Comparison of ENCODE assay signal across 26 mouse cellular contexts in the genomic region with DNA sequence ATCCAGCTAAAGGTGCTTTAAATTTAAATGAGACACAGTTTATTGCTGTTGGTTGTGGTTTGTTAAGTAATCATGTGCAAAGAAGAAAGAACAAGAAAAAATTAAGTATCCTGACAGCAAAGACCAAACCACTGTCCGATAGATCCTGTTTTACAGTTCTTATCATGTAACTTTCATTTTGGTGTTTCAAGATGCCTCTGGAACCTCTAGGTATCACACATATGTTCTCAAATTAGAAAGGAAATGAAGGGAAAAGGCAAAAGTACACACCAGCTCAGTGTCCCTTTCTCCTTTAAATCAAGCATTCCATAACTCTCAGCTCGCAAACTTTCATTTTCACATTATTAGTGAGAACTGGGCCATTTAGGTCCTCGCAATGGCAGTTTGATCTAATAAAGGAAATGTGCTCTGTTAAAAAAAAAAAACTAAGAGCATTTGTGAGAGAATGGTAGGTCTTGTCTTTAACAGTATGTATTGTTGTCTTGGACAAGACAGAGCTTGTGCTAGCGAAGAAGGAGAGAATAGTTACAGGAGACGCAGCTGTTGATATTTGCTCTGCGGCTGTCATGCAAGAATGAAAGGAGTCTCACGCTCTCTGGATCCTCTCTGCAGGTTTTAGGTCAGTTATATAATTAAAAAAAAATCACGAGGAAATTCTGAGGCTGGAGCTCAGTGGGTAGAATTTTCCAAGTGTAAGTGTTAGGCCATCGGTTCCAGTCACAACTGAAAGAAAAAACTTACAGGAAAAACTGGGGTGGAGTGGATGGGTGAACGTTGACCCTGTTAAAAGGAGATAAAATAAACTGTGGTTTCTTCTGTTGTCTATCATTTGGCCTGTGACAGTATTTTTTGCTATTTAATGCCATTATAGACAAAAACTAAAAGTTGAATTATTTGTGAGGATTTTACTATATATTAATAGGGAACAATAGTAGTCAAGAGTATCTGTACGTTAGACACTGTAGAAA. TPM values are rescaled to one million over a fixed set of nuclear protein-coding genes. Genes with fewer than 3 reads are reported as not detected.
DNase-seq lines count a peak whose midpoint lies in the region; ATAC-seq and TF ChIP-seq lines count a peak whose summit lies in the region.
"Had no signal": no experiment of that assay in that cellular context is flagged by ENCODE, and none has a peak within 500 bp of the region (broad histone marks: within the 10 kb centered on the region; RNA-seq: fewer than 3 reads in every experiment).

No protein-coding gene starts in this region.

- no peak overlapping the region for H3K27ac ChIP-seq in embryonic facial prominence, embryonic 14.5 days (replicated peaks; ENCODE audit: low read depth, low read length)
- no peak overlapping the region for H3K27ac ChIP-seq in embryonic facial prominence, embryonic 10.5 days (replicated peaks)
- no peak overlapping the region for H3K27ac ChIP-seq in liver, embryonic 14.5 days
- H3K27ac ChIP-seq: forebrain, embryonic 13.5 days; heart, embryonic 15.5 days; hindbrain, embryonic 14.5 days; limb, embryonic 13.5 days; lung, embryonic 15.5 days; midbrain, embryonic 15.5 days had no signal

- ATAC-seq in embryonic facial prominence, embryonic 14.5 days (ENCODE audit: low read depth): no peak
- peak; percentile 79 for ATAC-seq in common myeloid progenitor, adult 5-6 weeks (replicated peaks; ENCODE audit: low read depth, poor library complexity, severe bottlenecking)
- peak; percentile 67; the same call in 1 of the 2 replicates for ATAC-seq in liver, embryonic 14.5 days (ENCODE audit: insufficient read depth)
- ATAC-seq: forebrain, embryonic 13.5 days; inflammation-experienced regulatory T-cells, adult 6 months; midbrain, embryonic 15.5 days had no signal

- no peaks in the 10 kb centered on the region for H3K4me1 ChIP-seq in embryonic facial prominence, embryonic 14.5 days (ENCODE audit: control insufficient read depth, insufficient read depth, low read length)
- no peaks in the 10 kb centered on the region for H3K4me1 ChIP-seq in embryonic facial prominence, embryonic 10.5 days
- 0 out of 4 replicates have a peak, but pooled peaks cover 0 to 2% of the 10 kb centered on the region in 2 experiments for H3K4me1 ChIP-seq in liver, embryonic 14.5 days (replicated peaks; ENCODE audit: control insufficient read depth in 2 of 2, insufficient read depth in 2 of 2, low read length in 1 of 2)
- H3K4me1 ChIP-seq: forebrain, embryonic 13.5 days; heart, embryonic 15.5 days; limb, embryonic 13.5 days; lung, embryonic 15.5 days; midbrain, embryonic 15.5 days had no signal

- 74% methylated on average over 11 of the region's 11 CpGs for WGBS in embryonic facial prominence, embryonic 14.5 days
- 83% methylated on average over 11 of the region's 11 CpGs for WGBS in embryonic facial prominence, embryonic 10.5 days
- WGBS in liver, embryonic 14.5 days (ENCODE audit: insufficient replicate concordance): 51% methylated on average over 11 of the region's 11 CpGs

- H3K9me3 ChIP-seq in embryonic facial prominence, embryonic 14.5 days (ENCODE audit: control insufficient read depth, low read length): no peaks in the 10 kb centered on the region
- no peaks in the 10 kb centered on the region for H3K9me3 ChIP-seq in embryonic facial prominence, embryonic 10.5 days
- H3K9me3 ChIP-seq in liver, embryonic 14.5 days (ENCODE audit: control insufficient read depth, low read length): no peaks in the 10 kb centered on the region
- H3K9me3 ChIP-seq: forebrain, embryonic 13.5 days; heart, embryonic 15.5 days; limb, embryonic 13.5 days; lung, embryonic 15.5 days; midbrain, embryonic 15.5 days had no signal

- no peak overlapping the region for H3K9ac ChIP-seq in embryonic facial prominence, embryonic 14.5 days (ENCODE audit: low read depth, low read length)
- H3K9ac ChIP-seq in liver, embryonic 14.5 days (replicated peaks): no peak overlapping the region
- H3K9ac ChIP-seq: forebrain, embryonic 13.5 days; heart, embryonic 15.5 days; hindbrain, embryonic 14.5 days; limb, embryonic 13.5 days; lung, embryonic 15.5 days; midbrain, embryonic 15.5 days had no signal

- peak; percentile 22; the same call in 1 of the 2 replicates for TF ChIP-seq EP300 in liver, embryonic 14.5 days (IDR thresholded peaks at IDR 0.05; ENCODE audit: low read depth)

- H3K27me3 ChIP-seq in embryonic facial prominence, embryonic 14.5 days (replicated peaks; ENCODE audit: control insufficient read depth, insufficient read depth, low read length): no peaks in the 10 kb centered on the region
- H3K27me3 ChIP-seq in embryonic facial prominence, embryonic 10.5 days (replicated peaks; ENCODE audit: low read depth, poor library complexity, severe bottlenecking): no peaks in the 10 kb centered on the region
- no peaks in the 10 kb centered on the region for H3K27me3 ChIP-seq in liver, embryonic 14.5 days (ENCODE audit: control insufficient read depth, insufficient read depth, low read length)
- H3K27me3 ChIP-seq: forebrain, embryonic 13.5 days; heart, embryonic 15.5 days; limb, embryonic 13.5 days; lung, embryonic 15.5 days; midbrain, embryonic 15.5 days had no signal

- H3K4me3 ChIP-seq in embryonic facial prominence, embryonic 14.5 days (ENCODE audit: low read depth, low read length): no peak overlapping the region
- H3K4me3 ChIP-seq in embryonic facial prominence, embryonic 10.5 days: no peak overlapping the region
- H3K4me3 ChIP-seq in liver, embryonic 14.5 days (ENCODE audit: insufficient read depth in 1 of 2, low read depth in 2 of 2, low read length in 2 of 2): no peak overlapping the region
- H3K4me3 ChIP-seq: forebrain, embryonic 13.5 days; heart, embryonic 15.5 days; limb, embryonic 13.5 days; lung, embryonic 15.5 days; midbrain, embryonic 15.5 days had no signal

- DNase-seq in embryonic facial prominence, embryonic 14.5 days (ENCODE audit: low spot score): peak; percentile 23
- no peak for DNase-seq in embryonic facial prominence, embryonic 10.5 days (ENCODE audit: low spot score)
- no peak for DNase-seq in liver, embryonic 14.5 days (ENCODE audit: low read depth in 3 of 3, low spot score in 3 of 3)
- DNase-seq in lung, adult 18-20 months: no peak
- DNase-seq in right cerebral cortex, postnatal 10 days (ENCODE audit: low spot score in 2 of 2): no peak
- DNase-seq in retina, embryonic 14.5 days (ENCODE audit: low spot score): no peak
- DNase-seq: adrenal gland, postnatal 10 days; cerebellum, adult 8-10 months; heart, postnatal 4 days; kidney, adult 8-10 months; kidney, postnatal 14 days; lung, postnatal 36 days; right cerebral cortex, adult 18-20 months; thymus, adult 18-20 months; thymus, postnatal 36 days had no signal

- no peak overlapping the region for H3K4me2 ChIP-seq in embryonic facial prominence, embryonic 14.5 days (ENCODE audit: low read depth, low read length)
- H3K4me2 ChIP-seq in liver, embryonic 14.5 days (ENCODE audit: low read depth): peak overlapping the region; percentile 41
- H3K4me2 ChIP-seq: forebrain, embryonic 13.5 days; heart, embryonic 15.5 days; hindbrain, embryonic 14.5 days; limb, embryonic 13.5 days; lung, embryonic 15.5 days; midbrain, embryonic 15.5 days had no signal

- no peak for TF ChIP-seq CTCF in liver, embryonic 14.5 days (IDR thresholded peaks at IDR 0.05; ENCODE audit: low read depth)

- H3K36me3 ChIP-seq in embryonic facial prominence, embryonic 14.5 days (ENCODE audit: control insufficient read depth, insufficient read depth, low read length): no peaks in the 10 kb centered on the region
- no peaks in the 10 kb centered on the region for H3K36me3 ChIP-seq in embryonic facial prominence, embryonic 10.5 days (replicated peaks)
- H3K36me3 ChIP-seq in liver, embryonic 14.5 days (replicated peaks; ENCODE audit: control insufficient read depth, insufficient read depth, low read depth): no peaks in the 10 kb centered on the region
- H3K36me3 ChIP-seq: heart, embryonic 15.5 days; limb, embryonic 13.5 days; lung, embryonic 15.5 days; midbrain, embryonic 15.5 days had no signal

RNA-seq across cellular contexts. Expression of gene Clca3a1, which starts 24.7 kb away (rescaled TPM):
- polyA plus RNA-seq in embryonic facial prominence, embryonic 14.5 days (2014; fragmentation: Nextera tagmentation; extraction: Ambion mirVana): 1.9 TPM in 2 replicates
- not detected in 2 replicates for polyA plus RNA-seq in embryonic facial prominence, embryonic 10.5 days (2016; fragmentation: Nextera tagmentation; extraction: Ambion mirVana)
- total RNA-seq in common myeloid progenitor, adult 5-6 weeks (2017): 8.3 and 8.6 TPM in 2 replicates
- 4.0 and 5.4 TPM in 2 replicates for polyA plus RNA-seq in liver, embryonic 14.5 days (2012; rRNA removed)
- 3.0 and 4.2 TPM in 2 replicates for polyA plus RNA-seq in liver, embryonic 14.5 days (2014; fragmentation: Nextera tagmentation; extraction: Ambion mirVana)
- polyA plus RNA-seq: inflammation-experienced regulatory T-cells, adult 6 months had no signal

RNA-seq across cellular contexts. Expression of gene Clca3a2, which starts 33.8 kb away (rescaled TPM):
- 0.51 and 1.4 TPM in 2 replicates for polyA plus RNA-seq in embryonic facial prominence, embryonic 14.5 days (2014; fragmentation: Nextera tagmentation; extraction: Ambion mirVana)
- not detected in 2 replicates for polyA plus RNA-seq in embryonic facial prominence, embryonic 10.5 days (2016; fragmentation: Nextera tagmentation; extraction: Ambion mirVana)
- total RNA-seq in common myeloid progenitor, adult 5-6 weeks (2017): not detected in 2 replicates
- polyA plus RNA-seq in liver, embryonic 14.5 days (2012; rRNA removed): not detected in 2 replicates
- not detected in 2 replicates for polyA plus RNA-seq in liver, embryonic 14.5 days (2014; fragmentation: Nextera tagmentation; extraction: Ambion mirVana)
- total RNA-seq: gastrocnemius, adult 18-20 months; layer of hippocampus, postnatal 25 days had no signal
- polyA plus RNA-seq: hindbrain, embryonic 14.5 days; inflammation-experienced regulatory T-cells, adult 6 months; midbrain, embryonic 15.5 days; neural tube, embryonic 14.5 days had no signal
